Mouse (Mus musculus) kidney, embryonic 16.5 days (tissue): ENCODE measurements around the gene Sap30l. TPM values are rescaled to one million over a fixed set of nuclear protein-coding genes. Genes with fewer than 3 reads are reported as not detected.
"Not testable (repeated sequence)": the region's sequence is repeated elsewhere in the genome, so short reads cannot be mapped to it uniquely, and the experiment has no call there.

ENCODE experiments used
- ATAC-seq: fragments of 200-750 bp; cut with Nextera tagmentation; 2 replicates; pipeline ENCODE4 v1.8.0; 2017; ENCODE audit warnings: moderate TSS enrichment; ENCODE audit not compliant: low FRiP score, low TSS enrichment
- H3K27ac ChIP-seq: fragments of 300-500 bp; sonication (generic); 2 replicates; pipeline ENCODE4 v1.5.1; 2014; ENCODE audit warnings: low read length
- H3K27me3 ChIP-seq: fragments of 300-500 bp; sonication (generic); 2 replicates; pipeline ENCODE4 v1.6.1; 2014; ENCODE audit warnings: low read length, control low read depth, mixed read lengths; ENCODE audit not compliant: insufficient read depth
- H3K36me3 ChIP-seq: fragments of 300-500 bp; sonication (generic); 2 replicates; pipeline ENCODE4 v1.6.1; 2014; ENCODE audit warnings: low read length, control low read depth, mixed read lengths; ENCODE audit not compliant: insufficient read depth
- H3K4me1 ChIP-seq: fragments of 300-500 bp; sonication (generic); 2 replicates; pipeline ENCODE4 v1.6.1; 2014; ENCODE audit warnings: low read length, control low read depth, mixed read lengths; ENCODE audit not compliant: insufficient read depth
- H3K4me2 ChIP-seq: fragments of 300-500 bp; sonication (generic); replicated peaks from 2 replicates; pipeline ENCODE4 v1.6.1; 2014; ENCODE audit warnings: low read depth, low read length
- H3K4me3 ChIP-seq: fragments of 300-500 bp; sonication (generic); 2 replicates; pipeline ENCODE4 v1.5.1; 2014; ENCODE audit warnings: mild to moderate bottlenecking, low read length
- H3K9ac ChIP-seq: fragments of 300-500 bp; sonication (generic); replicated peaks from 2 replicates; pipeline ENCODE4 v1.6.1; 2014; ENCODE audit warnings: low read length
- H3K9me3 ChIP-seq: fragments of 300-500 bp; sonication (generic); 2 replicates; pipeline ENCODE4 v1.6.1; 2016; ENCODE audit warnings: low read length, control low read depth
- WGBS: fragments of 180-500 bp; shearing (Covaris S2); extraction: QIAGEN DNeasy Blood & Tissue Kit; methylation state at CpG from one replicate; pipeline ENCODE4 v1.1.7; 2014; 5-methylcytosine and 5-hydroxymethylcytosine counted together
- polyA plus RNA-seq: library from polyadenylated mRNA; unstranded; fragments of >200 nt; fragmentation: Nextera tagmentation; extraction: Ambion mirVana; gene quantifications from 2 replicates; pipeline ENCODE4 v1.2.1, GENCODE M21; 2015

Gene Sap30l
- polyA plus RNA-seq, 1 experiment from 2014 or later: 7.1 TPM

DNA sequence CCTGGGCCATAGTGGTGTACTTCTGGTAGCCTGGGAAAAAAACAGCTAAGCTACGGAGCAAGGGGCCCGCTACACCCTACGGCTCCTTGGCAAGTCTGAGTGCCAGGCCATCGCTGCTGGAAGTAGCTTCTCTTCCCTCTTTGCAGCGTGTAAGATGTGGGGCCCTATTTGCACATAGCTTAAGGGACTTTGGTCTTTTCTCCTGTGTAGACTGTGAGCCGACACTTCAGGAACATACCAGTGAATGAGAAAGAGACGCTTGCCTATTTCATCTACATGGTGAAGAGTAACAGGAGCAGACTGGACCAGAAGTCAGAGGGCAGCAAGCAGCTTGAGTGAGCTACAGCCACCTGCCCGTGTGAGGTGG, 8.3 kb downstream of the Sap30l start:
- H3K36me3 ChIP-seq: peaks cover 28% of the 10 kb centered on the region
- H3K9me3 ChIP-seq: no peaks in the 10 kb centered on the region
- H3K27me3 ChIP-seq: no peaks in the 10 kb centered on the region
- no peak for ATAC-seq
- 93% methylated on average over 8 of the region's 8 CpGs for WGBS
- no peak overlapping the region for H3K9ac ChIP-seq
- no peak overlapping the region for H3K27ac ChIP-seq
- no peaks in the 10 kb centered on the region for H3K4me1 ChIP-seq
- H3K4me2 ChIP-seq: no peak overlapping the region
- H3K4me3 ChIP-seq: no peak overlapping the region

GRCm38 (mm10) chr11:57811006-57811405, 9.6 kb downstream of the Sap30l start:
- Histone ChIP-seq H3K27me3 (no peaks in the 10 kb centered on the region), H3K4me2 (no peak overlapping the region), H3K9me3 (no peaks in the 10 kb centered on the region), H3K9ac (no peak overlapping the region), H3K4me3 (no peak overlapping the region), H3K36me3 (peaks cover 28% of the 10 kb centered on the region), H3K27ac (no peak overlapping the region), H3K4me1 (no peaks in the 10 kb centered on the region)
- no peak for ATAC-seq
- 71% methylated on average over 7 of the region's 7 CpGs for WGBS

DNA sequence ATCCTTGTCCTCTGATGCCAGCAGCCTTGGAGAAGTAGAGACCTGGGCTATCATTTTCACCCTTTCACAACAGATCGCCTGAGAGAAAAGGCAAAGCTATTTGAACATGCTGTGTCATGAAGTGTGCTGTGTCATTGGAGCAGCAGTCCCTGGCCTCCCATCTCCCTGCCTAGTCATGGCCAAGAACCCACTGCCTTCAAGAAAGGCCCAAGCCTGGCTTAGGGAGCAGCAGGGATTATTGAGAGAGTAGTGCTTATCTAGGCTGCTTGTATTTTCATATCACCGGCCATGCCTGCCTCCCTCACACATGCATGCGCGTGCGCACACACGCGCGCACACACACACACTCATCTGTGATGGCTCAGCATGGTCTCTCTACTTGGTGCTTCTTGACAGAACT, 10.8 kb downstream of the Sap30l start:
- ATAC-seq: no peak; the same call in 1 of the 2 replicates
- Histone ChIP-seq H3K27me3 (no peaks in the 10 kb centered on the region), H3K9ac (no peak overlapping the region), H3K27ac (no peak overlapping the region), H3K4me3 (no peak overlapping the region), H3K4me2 (no peak overlapping the region), H3K9me3 (no peaks in the 10 kb centered on the region), H3K4me1 (no peaks in the 10 kb centered on the region; the same call in 1 of the 2 replicates), H3K36me3 (peaks cover 28% of the 10 kb centered on the region)
- 91% methylated on average over 8 of the region's 8 CpGs for WGBS

DNA sequence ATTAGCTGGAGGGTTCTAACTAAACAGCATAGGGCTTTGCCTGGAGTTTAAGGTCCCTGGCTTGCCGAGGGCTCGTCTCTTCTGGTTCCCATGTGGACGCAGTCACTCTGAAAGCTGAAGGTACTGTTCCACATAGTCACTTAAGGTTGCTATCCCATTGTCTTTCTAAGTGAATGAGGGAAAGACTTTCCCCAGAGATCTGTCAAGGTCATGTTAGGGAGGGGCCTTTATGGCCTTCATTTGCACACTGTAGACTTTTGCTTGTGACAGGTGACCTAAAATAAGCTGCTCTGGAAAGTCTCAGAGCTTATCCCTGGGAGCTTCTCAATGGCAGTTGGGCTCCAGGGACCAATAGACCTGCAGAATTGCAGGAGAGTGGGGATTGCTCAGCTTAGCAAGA, 12.2 kb downstream of the Sap30l start:
- no peak overlapping the region for H3K4me3 ChIP-seq
- H3K4me2 ChIP-seq: no peak overlapping the region
- H3K36me3 ChIP-seq: peaks cover 23% of the 10 kb centered on the region
- peaks cover 3% of the 10 kb centered on the region; the same call in 1 of the 2 replicates for H3K4me1 ChIP-seq
- H3K9me3 ChIP-seq: 0 out of 2 replicates have a peak, but pooled peaks cover 2% of the 10 kb centered on the region
- H3K27me3 ChIP-seq: no peaks in the 10 kb centered on the region
- no peak for ATAC-seq
- no peak overlapping the region for H3K27ac ChIP-seq
- 97% methylated on average over 3 of the region's 3 CpGs for WGBS
- H3K9ac ChIP-seq: no peak overlapping the region

- H3K27me3 ChIP-seq: no peaks in the 10 kb centered on the region
- H3K9ac ChIP-seq: no peak overlapping the region
- H3K27ac ChIP-seq: no peak overlapping the region
- ATAC-seq: no peak
- WGBS: 88% methylated on average over 4 of the region's 4 CpGs
- H3K4me1 ChIP-seq: peaks cover 3% of the 10 kb centered on the region; the same call in 1 of the 2 replicates
- peaks cover 2% of the 10 kb centered on the region; the same call in 1 of the 2 replicates for H3K36me3 ChIP-seq
- no peak overlapping the region for H3K4me3 ChIP-seq
- no peak overlapping the region for H3K4me2 ChIP-seq
- 0 out of 2 replicates have a peak, but pooled peaks cover 2% of the 10 kb centered on the region for H3K9me3 ChIP-seq
Measured at GRCm38 (mm10) chr11:57818189-57818588, 16.8 kb downstream of the Sap30l start.

GRCm38 (mm10) chr11:57819999-57820581, 18.7 kb downstream of the Sap30l start:
- no peak overlapping the region for H3K27ac ChIP-seq
- H3K9ac ChIP-seq: no peak overlapping the region
- no peak overlapping the region for H3K4me2 ChIP-seq
- H3K4me3 ChIP-seq: no peak overlapping the region
- H3K36me3 ChIP-seq: no peaks in the 10 kb centered on the region
- H3K27me3 ChIP-seq: peaks cover 14% of the 10 kb centered on the region; the same call in 1 of the 2 replicates
- 26% methylated on average over 9 of the region's 9 CpGs for WGBS
- 0 out of 2 replicates have a peak, but pooled peaks cover 2% of the 10 kb centered on the region for H3K9me3 ChIP-seq
- H3K4me1 ChIP-seq: peaks cover 3% of the 10 kb centered on the region; the same call in 1 of the 2 replicates
- 0 out of 2 replicates have a peak, but pooled peaks have one; percentile 49 for ATAC-seq

GRCm38 (mm10) chr11:57823159-57823558, 21.7 kb downstream of the Sap30l start:
- not testable (repeated sequence) for H3K4me3 ChIP-seq, H3K4me2 ChIP-seq, H3K9ac ChIP-seq, H3K9me3 ChIP-seq, H3K27ac ChIP-seq, H3K36me3 ChIP-seq, ATAC-seq
- WGBS: 96% methylated on average over 2 of the region's 2 CpGs
- Histone ChIP-seq H3K27me3 (peaks cover 44% of the 10 kb centered on the region), H3K4me1 (peaks cover 10% of the 10 kb centered on the region)

DNA sequence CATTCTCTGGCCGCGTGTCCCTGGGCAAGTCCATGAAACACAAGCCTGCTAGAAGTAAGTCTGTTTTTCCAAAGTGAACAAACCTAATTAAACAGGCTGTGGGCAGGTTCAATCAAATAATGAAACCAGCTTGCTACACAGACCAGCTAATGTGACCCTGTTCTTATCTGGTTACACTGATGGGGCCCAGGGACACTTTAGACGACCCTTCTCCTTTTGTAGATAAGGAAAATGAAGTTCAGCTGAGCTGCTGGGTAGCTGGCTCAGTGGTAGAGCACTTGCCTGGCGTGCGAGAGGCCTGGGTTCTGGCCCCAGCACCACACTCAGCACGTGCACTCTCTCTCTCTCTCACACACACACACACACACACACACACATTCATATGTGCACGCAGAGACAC, 22.3 kb downstream of the Sap30l start:
- Histone ChIP-seq H3K27me3 (peaks cover 49% of the 10 kb centered on the region), H3K9ac (no peak overlapping the region), H3K4me1 (peaks cover 10% of the 10 kb centered on the region), H3K4me3 (no peak overlapping the region), H3K27ac (no peak overlapping the region), H3K9me3 (no peaks in the 10 kb centered on the region), H3K4me2 (no peak overlapping the region), H3K36me3 (no peaks in the 10 kb centered on the region)
- WGBS: 77% methylated on average over 7 of the region's 7 CpGs
- ATAC-seq: no peak

DNA sequence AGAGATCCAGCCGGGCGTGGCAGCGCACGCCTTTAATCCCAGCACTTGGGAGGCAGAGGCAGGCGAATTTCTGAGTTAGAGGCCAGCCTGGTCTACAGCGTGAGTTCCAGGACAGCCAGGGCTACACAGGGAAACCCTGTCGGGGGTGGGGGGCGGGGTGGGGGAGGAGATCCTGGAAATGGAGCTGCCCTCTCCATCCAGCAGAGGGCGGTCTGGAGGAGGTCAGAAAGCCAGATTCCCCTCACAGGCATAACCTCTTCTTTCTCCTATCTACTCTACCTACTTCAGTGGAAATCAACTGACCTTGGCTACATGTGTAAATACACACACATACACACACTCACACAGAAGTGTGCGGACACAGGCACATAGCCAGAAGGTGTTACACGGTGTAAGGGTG, 23.8 kb downstream of the Sap30l start:
- not testable (repeated sequence) for ATAC-seq
- peaks cover 64% of the 10 kb centered on the region for H3K27me3 ChIP-seq

GRCm38 (mm10) chr11:57827048-57827914, 25.8 kb downstream of the Sap30l start:
- ATAC-seq: no peak
- peaks cover 85% of the 10 kb centered on the region for H3K27me3 ChIP-seq
- peaks cover 17% of the 10 kb centered on the region for H3K4me1 ChIP-seq
- no peaks in the 10 kb centered on the region for H3K9me3 ChIP-seq
- peak overlapping the region; percentile 39 for H3K4me3 ChIP-seq
- no peak overlapping the region for H3K27ac ChIP-seq
- peak overlapping the region; percentile 57 for H3K4me2 ChIP-seq
- under 1% methylated on average over 41 of the region's 41 CpGs for whole genome bisulfite sequencing
- H3K36me3 ChIP-seq: no peaks in the 10 kb centered on the region
- peak overlapping the region; percentile 38; the same call in 1 of the 2 replicates for H3K9ac ChIP-seq

More for the DNA sequence above, 23.8 kb downstream of the Sap30l start:
- not testable (repeated sequence) for H3K4me3 ChIP-seq, H3K4me2 ChIP-seq, H3K9ac ChIP-seq, H3K9me3 ChIP-seq, H3K36me3 ChIP-seq, H3K27ac ChIP-seq
- peaks cover 17% of the 10 kb centered on the region for H3K4me1 ChIP-seq
- WGBS: 54% methylated on average over 11 of the region's 11 CpGs
